Mouse (Mus musculus) testis, adult 2 months (tissue): Measurements from ENCODE around the gene Ccser1. TPM values are rescaled to one million over a fixed set of nuclear protein-coding genes. Genes with fewer than 3 reads are reported as not detected.

Experiments used
- H3K27ac ChIP-seq: fragments of 200-500 bp; 2 replicates; pipeline ENCODE4 v1.5.1; 2012; ENCODE audit warnings: low read depth, low read length; ENCODE audit not compliant: control insufficient read depth, insufficient read depth
- H3K27me3 ChIP-seq: fragments of 200-500 bp; 2 replicates; pipeline ENCODE4 v1.6.1; 2012; ENCODE audit warnings: mild to moderate bottlenecking, low read length, moderate library complexity; ENCODE audit not compliant: control insufficient read depth, insufficient read depth
- H3K36me3 ChIP-seq: fragments of 200-500 bp; 2 replicates; pipeline ENCODE4 v1.6.1; 2012; ENCODE audit warnings: mild to moderate bottlenecking, low read length; ENCODE audit not compliant: control insufficient read depth, insufficient read depth
- H3K4me1 ChIP-seq: fragments of 200-500 bp; 2 replicates; pipeline ENCODE4 v1.6.1; 2012; ENCODE audit warnings: low read length; ENCODE audit not compliant: control insufficient read depth, insufficient read depth
- H3K4me3 ChIP-seq: fragments of 200-500 bp; 2 replicates; pipeline ENCODE4 v1.5.1; 2012; ENCODE audit warnings: low read depth, mild to moderate bottlenecking, low read length, moderate library complexity, mixed read lengths; ENCODE audit not compliant: control insufficient read depth
- CTCF ChIP-seq: fragments of 200-500 bp; IDR thresholded peaks from 2 replicates; pipeline ENCODE4 v1.5.1; 2012; ENCODE audit warnings: low read depth, mild to moderate bottlenecking, inconsistent platforms, low read length, moderate library complexity; ENCODE audit not compliant: control insufficient read depth, insufficient read depth, insufficient replicate concordance
- POLR2A ChIP-seq: fragments of 200-500 bp; IDR thresholded peaks from 2 replicates; pipeline ENCODE4 v1.6.1; 2012; ENCODE audit warnings: low read depth, mild to moderate bottlenecking, inconsistent platforms, low read length, moderate library complexity; ENCODE audit not compliant: control insufficient read depth
- polyA plus RNA-seq: library from polyadenylated mRNA; depleted of rRNA; stranded (reverse); fragments of >200 nt; gene quantifications from 2 replicates; pipeline ENCODE4 v1.2.3, GENCODE M21; 2012

Gene Ccser1
- polyA plus RNA-seq, 1 experiment: 0.32 TPM

GRCm38 (mm10) chr6:62196496-62197188 is 1016.5 kb downstream of the Ccser1 start:
- H3K27me3 ChIP-seq: no peaks in the 10 kb centered on the region
- no peak overlapping the region for H3K4me3 ChIP-seq
- H3K4me1 ChIP-seq: no peaks in the 10 kb centered on the region
- H3K36me3 ChIP-seq: no peaks in the 10 kb centered on the region
- TF ChIP-seq POLR2A: no peak
- TF ChIP-seq CTCF: no peak
- H3K27ac ChIP-seq: no peak overlapping the region

- Histone ChIP-seq H3K36me3 (no peaks in the 10 kb centered on the region), H3K4me3 (no peak overlapping the region), H3K4me1 (no peaks in the 10 kb centered on the region), H3K27me3 (no peaks in the 10 kb centered on the region), H3K27ac (no peak overlapping the region)
- TF ChIP-seq POLR2A (no peak), CTCF (no peak)
Measured at GRCm38 (mm10) chr6:62198768-62199167, 1018.6 kb downstream of the Ccser1 start.

GRCm38 (mm10) chr6:62205013-62205412 is 1024.9 kb downstream of the Ccser1 start:
- no peaks in the 10 kb centered on the region for H3K4me1 ChIP-seq
- TF ChIP-seq CTCF: no peak
- H3K27me3 ChIP-seq: no peaks in the 10 kb centered on the region
- H3K4me3 ChIP-seq: no peak overlapping the region
- no peaks in the 10 kb centered on the region for H3K36me3 ChIP-seq
- H3K27ac ChIP-seq: no peak overlapping the region

- H3K27ac ChIP-seq: no peak overlapping the region
- no peaks in the 10 kb centered on the region for H3K27me3 ChIP-seq
- H3K4me1 ChIP-seq: no peaks in the 10 kb centered on the region
- TF ChIP-seq POLR2A (no peak), CTCF (no peak)
- no peaks in the 10 kb centered on the region for H3K36me3 ChIP-seq
- no peak overlapping the region for H3K4me3 ChIP-seq
Measured at GRCm38 (mm10) chr6:62221856-62222255, 1041.7 kb downstream of the Ccser1 start.

GRCm38 (mm10) chr6:62263899-62264298 is 1083.8 kb downstream of the Ccser1 start:
- Histone ChIP-seq H3K4me3 (no peak overlapping the region), H3K36me3 (no peaks in the 10 kb centered on the region), H3K27me3 (no peaks in the 10 kb centered on the region), H3K4me1 (no peaks in the 10 kb centered on the region), H3K27ac (no peak overlapping the region)
- TF ChIP-seq POLR2A: no peak
- TF ChIP-seq CTCF: no peak

- H3K27ac ChIP-seq: no peak overlapping the region
- H3K36me3 ChIP-seq: no peaks in the 10 kb centered on the region
- H3K4me1 ChIP-seq: no peaks in the 10 kb centered on the region
- no peaks in the 10 kb centered on the region for H3K27me3 ChIP-seq
- no peak for TF ChIP-seq CTCF
- TF ChIP-seq POLR2A: no peak
- H3K4me3 ChIP-seq: no peak overlapping the region
Measured at GRCm38 (mm10) chr6:62264525-62264924, 1084.4 kb downstream of the Ccser1 start.

- no peaks in the 10 kb centered on the region for H3K27me3 ChIP-seq
- no peak overlapping the region for H3K4me3 ChIP-seq
- TF ChIP-seq CTCF (no peak), POLR2A (no peak)
- H3K36me3 ChIP-seq: no peaks in the 10 kb centered on the region
- H3K4me1 ChIP-seq: no peaks in the 10 kb centered on the region
- H3K27ac ChIP-seq: no peak overlapping the region
Measured at GRCm38 (mm10) chr6:62281256-62281655, 1101.1 kb downstream of the Ccser1 start.
